Mouse (Mus musculus): ENCODE data around the gene Foxp4. TPM values are rescaled to one million over a fixed set of nuclear protein-coding genes. Genes with fewer than 3 reads are reported as not detected.

Foxp4 gene
- total and polyA plus RNA-seq, 3 experiments, result 7.1 to 50.5 TPM; not detected in 1

GRCm38 (mm10) chr17:47831772-47832171 is 92.7 kb downstream of the Foxp4 start:
- TF ChIP-seq EP300 (IDR thresholded peaks at IDR 0.05; ENCODE audit: low read depth in 1 of 2, low read length in 2 of 2) (no peak), TAL1 (IDR thresholded peaks at IDR 0.05; ENCODE audit: low read length) (no peak), POLR2AphosphoS5 (IDR thresholded peaks at IDR 0.05; ENCODE audit: borderline replicate concordance, low read depth, low read length) (no peak), SMC3 (IDR thresholded peaks at IDR 0.05; ENCODE audit: low read depth, low read length) (no peak), MYC (IDR thresholded peaks at IDR 0.05; ENCODE audit: low read depth, low read length) (no peak), TCF12 (IDR thresholded peaks at IDR 0.05; ENCODE audit: low read depth, low read length) (no peak), ETS1 (IDR thresholded peaks at IDR 0.05; ENCODE audit: low read depth, low read length) (no peak), MAX (IDR thresholded peaks at IDR 0.05; ENCODE audit: low read length) (no peak), KAT2A (conservative IDR thresholded peaks at IDR 0.05; ENCODE audit: low read depth, low read length) (no peak)
- DNase-seq (ENCODE audit: low read depth, low spot score), result no peak
- H3K36me3 ChIP-seq (ENCODE audit: control insufficient read depth in 1 of 2, insufficient read depth in 2 of 2, low read length in 2 of 2), result no peaks in the 10 kb centered on the region
- no peaks in the 10 kb centered on the region; a peak in 1 of 4 replicates for H3K27me3 ChIP-seq (ENCODE audit: control insufficient read depth in 1 of 2, insufficient read depth in 2 of 2, low read length in 2 of 2)
- H3K4me1 ChIP-seq (ENCODE audit: control insufficient read depth in 1 of 2, insufficient read depth in 2 of 2, low read length in 2 of 2), result no peaks in the 10 kb centered on the region
- H3K27ac ChIP-seq (ENCODE audit: control insufficient read depth, low read depth, low read length), result no peak overlapping the region
- H3K9me3 ChIP-seq (replicated peaks; ENCODE audit: insufficient read depth, low read length), result no peaks in the 10 kb centered on the region
- no peaks in the 10 kb centered on the region for H3K79me2 ChIP-seq (ENCODE audit: control insufficient read depth, insufficient read depth, low read length, poor library complexity)
- H3K9ac ChIP-seq (ENCODE audit: control insufficient read depth, low read depth, low read length, poor library complexity, severe bottlenecking), result no peak overlapping the region
- H3K4me3 ChIP-seq (ENCODE audit: control insufficient read depth in 1 of 2, insufficient read depth in 1 of 2, low read depth in 2 of 2, low read length in 2 of 2), result no peak overlapping the region

- TF ChIP-seq CHD2 (IDR thresholded peaks at IDR 0.05; ENCODE audit: low read length), result no peak
- TF ChIP-seq ZNF384 (IDR thresholded peaks at IDR 0.05; ENCODE audit: low read depth, low read length), result no peak
- no peak for TF ChIP-seq GABPA (IDR thresholded peaks at IDR 0.05; ENCODE audit: low read depth, low read length)
- no peak for TF ChIP-seq HCFC1 (IDR thresholded peaks at IDR 0.05; ENCODE audit: low read depth, low read length)
- Histone ChIP-seq H3K4me1 (ENCODE audit: control insufficient read depth in 1 of 2, insufficient read depth in 2 of 2, low read length in 2 of 2) (no peaks in the 10 kb centered on the region), H3K79me2 (ENCODE audit: control insufficient read depth, insufficient read depth, low read length, poor library complexity) (no peaks in the 10 kb centered on the region), H3K27ac (ENCODE audit: control insufficient read depth, low read depth, low read length) (no peak overlapping the region), H3K9ac (ENCODE audit: control insufficient read depth, low read depth, low read length, poor library complexity, severe bottlenecking) (no peak overlapping the region), H3K4me3 (ENCODE audit: control insufficient read depth in 1 of 2, insufficient read depth in 1 of 2, low read depth in 2 of 2, low read length in 2 of 2) (no peak overlapping the region), H3K9me3 (replicated peaks; ENCODE audit: insufficient read depth, low read length) (no peaks in the 10 kb centered on the region), H3K27me3 (ENCODE audit: control insufficient read depth in 1 of 2, insufficient read depth in 2 of 2, low read length in 2 of 2) (no peaks in the 10 kb centered on the region; a peak in 1 of 4 replicates), H3K36me3 (ENCODE audit: control insufficient read depth in 1 of 2, insufficient read depth in 2 of 2, low read length in 2 of 2) (no peaks in the 10 kb centered on the region)
- DNase-seq (ENCODE audit: low read depth, low spot score), result no peak
Measured at GRCm38 (mm10) chr17:47831161-47831560, 93.3 kb downstream of the Foxp4 start.

- Histone ChIP-seq H3K36me3 (ENCODE audit: control insufficient read depth in 1 of 2, insufficient read depth in 2 of 2, low read length in 2 of 2) (no peaks in the 10 kb centered on the region), H3K79me2 (ENCODE audit: control insufficient read depth, insufficient read depth, low read length, poor library complexity) (no peaks in the 10 kb centered on the region), H3K27me3 (ENCODE audit: control insufficient read depth in 1 of 2, insufficient read depth in 2 of 2, low read length in 2 of 2) (peaks cover 0 to 1% of the 10 kb centered on the region in 2 experiments; a peak in 2 of 4 replicates), H3K4me3 (ENCODE audit: control insufficient read depth in 1 of 2, insufficient read depth in 1 of 2, low read depth in 2 of 2, low read length in 2 of 2) (no peak overlapping the region), H3K4me1 (ENCODE audit: control insufficient read depth in 1 of 2, insufficient read depth in 2 of 2, low read length in 2 of 2) (no peaks in the 10 kb centered on the region), H3K9me3 (replicated peaks; ENCODE audit: insufficient read depth, low read length) (no peaks in the 10 kb centered on the region), H3K9ac (ENCODE audit: control insufficient read depth, low read depth, low read length, poor library complexity, severe bottlenecking) (no peak overlapping the region), H3K27ac (ENCODE audit: control insufficient read depth, low read depth, low read length) (no peak overlapping the region)
- DNase-seq (ENCODE audit: low read depth, low spot score), result no peak
- no peak for TF ChIP-seq USF1 (IDR thresholded peaks at IDR 0.05; ENCODE audit: low read depth, low read length)
- no peak for TF ChIP-seq TAL1 (IDR thresholded peaks at IDR 0.05; ENCODE audit: low read length)
- TF ChIP-seq EP300 (IDR thresholded peaks at IDR 0.05; ENCODE audit: low read depth in 1 of 2, low read length in 2 of 2), result no peak
- TF ChIP-seq CTCF (IDR thresholded peaks at IDR 0.05 in 2 of 3, conservative IDR thresholded peaks at IDR 0.05 in 1 of 3; ENCODE audit: control insufficient read depth in 1 of 3, insufficient read depth in 1 of 3, low read depth in 2 of 3, low read length in 3 of 3, poor library complexity in 1 of 3, severe bottlenecking in 1 of 3), result no peak
- TF ChIP-seq MAZ (IDR thresholded peaks at IDR 0.05; ENCODE audit: low read depth, low read length), result no peak
- TF ChIP-seq HCFC1 (IDR thresholded peaks at IDR 0.05; ENCODE audit: low read depth, low read length), result no peak
- TF ChIP-seq POLR2AphosphoS2 (IDR thresholded peaks at IDR 0.05; ENCODE audit: low read length), result no peak
- no peak for TF ChIP-seq MAX (IDR thresholded peaks at IDR 0.05; ENCODE audit: low read length)
- TF ChIP-seq MYC (IDR thresholded peaks at IDR 0.05; ENCODE audit: low read depth, low read length), result no peak
- TF ChIP-seq NRF1 (IDR thresholded peaks at IDR 0.05; ENCODE audit: insufficient read depth, low read depth, low read length, poor library complexity, severe bottlenecking), result no peak
- TF ChIP-seq TBP (IDR thresholded peaks at IDR 0.05; ENCODE audit: low read depth, low read length), result no peak
- TF ChIP-seq ETS1 (IDR thresholded peaks at IDR 0.05; ENCODE audit: low read depth, low read length), result no peak
- no peak for TF ChIP-seq ZNF384 (IDR thresholded peaks at IDR 0.05; ENCODE audit: low read depth, low read length)
- no peak for TF ChIP-seq USF2 (IDR thresholded peaks at IDR 0.05; ENCODE audit: borderline replicate concordance in 1 of 2, insufficient read depth in 1 of 2, low read depth in 1 of 2, low read length in 2 of 2)
- TF ChIP-seq CHD2 (IDR thresholded peaks at IDR 0.05; ENCODE audit: low read length), result no peak
- no peak for TF ChIP-seq MYB (IDR thresholded peaks at IDR 0.05; ENCODE audit: low read depth, low read length)
Measured at GRCm38 (mm10) chr17:47821339-47821738, 103.1 kb downstream of the Foxp4 start.
